Mouse (Mus musculus) thymus, postnatal 10 days (tissue): ENCODE measurements around the gene Prl3a1.

ENCODE experiments used
- DNase-seq, 2 experiments: peaks; one replicate each; pipeline ENCODE4 v3.0.0; 2021; ENCODE audit warnings: low spot score in 2 of 2

The Prl3a1 gene

DNA sequence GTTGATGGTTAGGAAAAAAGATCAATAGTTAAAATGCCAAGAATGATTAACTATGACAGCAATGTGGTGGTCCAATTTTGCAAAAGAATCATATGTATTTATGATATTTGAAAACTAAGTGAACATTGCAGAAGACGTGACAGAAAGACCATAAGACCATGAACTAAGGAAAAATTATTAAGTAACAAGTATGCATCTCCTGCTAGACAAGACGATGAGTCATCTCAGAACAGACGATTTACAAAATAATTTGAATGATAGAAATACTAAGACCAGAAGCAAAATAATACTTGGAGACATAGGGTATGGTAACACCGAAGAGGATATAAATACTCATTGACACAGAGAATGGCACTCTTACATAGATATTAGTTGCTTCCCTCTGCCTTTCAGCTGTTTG, at the start of gene Prl3a1:
Gene Prl3a1, plus strand, starts transcription at position 301 of the 400 bp plus-strand sequence.
- DNase-seq = no peak

DNA sequence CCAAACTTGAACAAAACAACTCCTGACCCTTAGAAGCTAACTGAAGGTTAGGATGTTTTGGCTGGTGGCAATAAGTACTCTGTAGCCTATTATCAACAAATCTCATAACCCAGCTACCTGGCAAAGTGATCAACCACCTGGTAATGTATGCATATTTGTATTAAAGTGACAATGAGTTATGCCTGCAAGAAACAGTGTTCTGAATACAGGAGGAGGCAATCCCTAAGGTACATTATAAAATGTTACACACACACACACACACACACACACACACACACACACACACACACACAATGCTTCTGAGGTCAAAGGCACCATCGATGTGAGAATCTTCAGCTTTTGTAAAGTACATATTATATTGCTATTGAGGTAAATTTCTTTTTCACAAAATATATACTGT, 17.7 kb upstream of the Prl3a1 start, which contains the start of gene Prl3b1:
Gene Prl3b1, plus strand, starts transcription at position 301 of the 400 bp plus-strand sequence.
- DNase-seq = no peak

DNA sequence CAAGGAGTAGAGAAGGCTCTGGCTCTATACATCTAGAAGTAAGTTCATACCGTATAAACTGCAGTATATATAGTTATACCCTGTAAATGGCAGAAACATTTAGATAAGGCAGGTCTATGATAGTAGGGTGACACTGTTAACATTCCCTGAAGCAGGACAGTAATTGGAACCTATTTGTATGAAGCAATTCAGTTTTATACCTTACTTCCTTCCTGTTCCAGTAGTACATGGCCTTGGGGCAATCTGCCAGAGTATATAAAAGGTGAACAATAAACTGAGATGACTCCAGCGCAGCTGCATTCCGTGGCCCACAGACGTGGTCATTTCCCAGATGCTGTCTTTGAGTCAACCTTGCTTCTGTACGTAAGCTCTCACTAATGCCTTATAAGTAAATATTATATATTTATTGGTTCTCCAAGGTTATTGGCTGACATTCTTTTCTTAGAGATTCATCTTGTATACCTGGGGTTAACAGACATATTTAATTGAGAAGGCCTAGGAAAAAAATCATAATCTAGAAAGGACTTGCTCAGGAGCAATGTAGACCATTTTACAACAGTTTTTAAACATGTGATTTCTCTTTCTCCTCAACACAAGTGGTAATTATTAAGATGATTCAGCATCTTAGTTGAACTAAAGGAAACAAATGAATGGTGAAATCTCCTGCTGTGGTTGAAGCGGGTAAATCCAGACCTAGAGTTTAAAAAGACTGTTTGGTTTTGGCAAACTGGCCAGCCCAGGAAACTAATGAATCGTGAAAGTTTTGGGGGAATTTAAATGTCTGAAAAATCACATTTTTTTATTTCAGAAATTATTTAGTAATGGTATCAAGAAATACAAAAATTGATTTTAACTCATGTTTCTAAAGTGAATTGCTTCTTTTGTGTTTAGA, 53.3 kb downstream of the Prl3a1 start, which contains the start of gene Prl6a1:
Gene Prl6a1, plus strand, starts transcription at position 294 of the 892 bp plus-strand sequence.
- no peak for DNase-seq
